Mouse (Mus musculus) stomach, postnatal 0 days (tissue): ENCODE results near the gene Sart3. TPM values are rescaled to one million over a fixed set of nuclear protein-coding genes. Genes with fewer than 3 reads are reported as not detected.

Experiments used
- ATAC-seq: fragments of 200-750 bp; cut with Nextera tagmentation; 2 replicates; pipeline ENCODE4 v1.8.0; 2017; ENCODE audit not compliant: low FRiP score, low TSS enrichment
- DNase-seq: peaks from one replicate; pipeline ENCODE4 v3.0.0-alpha.2; 2016; ENCODE audit warnings: low spot score
- H3K27ac ChIP-seq: fragments of 300-500 bp; sonication (generic); replicated peaks from 2 replicates; pipeline ENCODE4 v1.5.1; 2014; ENCODE audit warnings: mild to moderate bottlenecking, control low read depth
- H3K27me3 ChIP-seq: fragments of 300-500 bp; sonication (generic); 2 replicates; pipeline ENCODE4 v1.6.1; 2014; ENCODE audit warnings: low read length; ENCODE audit not compliant: control insufficient read depth, insufficient read depth
- H3K36me3 ChIP-seq: fragments of 300-500 bp; sonication (generic); 2 replicates; pipeline ENCODE4 v1.6.1; 2014; ENCODE audit warnings: low read length, mixed read lengths; ENCODE audit not compliant: control insufficient read depth, insufficient read depth
- H3K4me1 ChIP-seq: fragments of 300-500 bp; sonication (generic); replicated peaks from 2 replicates; pipeline ENCODE4 v1.6.1; 2014; ENCODE audit warnings: antibody characterized with exemption; ENCODE audit not compliant: control insufficient read depth, insufficient read depth
- H3K4me2 ChIP-seq: fragments of 300-500 bp; sonication (generic); replicated peaks from 2 replicates; pipeline ENCODE4 v1.6.1; 2014; ENCODE audit warnings: low read depth, mild to moderate bottlenecking, control low read depth, moderate library complexity
- H3K4me3 ChIP-seq: fragments of 300-500 bp; sonication (generic); 2 replicates; pipeline ENCODE4 v1.5.1; 2014; ENCODE audit warnings: low read depth, low read length, control low read depth
- H3K9ac ChIP-seq: fragments of 300-500 bp; sonication (generic); 2 replicates; pipeline ENCODE4 v1.6.1; 2014; ENCODE audit warnings: mild to moderate bottlenecking, low read length, control low read depth, mixed read lengths
- H3K9me3 ChIP-seq: fragments of 300-500 bp; sonication (generic); 2 replicates; pipeline ENCODE4 v1.6.1; 2016; ENCODE audit warnings: low read length; ENCODE audit not compliant: control insufficient read depth
- CTCF ChIP-seq: IDR thresholded peaks from 2 replicates; pipeline ENCODE4 v1.5.1; 2016; ENCODE audit warnings: antibody characterized with exemption, low read depth, mild to moderate bottlenecking, moderate library complexity
- EP300 ChIP-seq: optimal IDR thresholded peaks from 2 replicates; pipeline ENCODE3; 2016; ENCODE audit warnings: antibody characterized with exemption
- WGBS: fragments of 180-500 bp; shearing (Covaris S2); extraction: QIAGEN DNeasy Blood & Tissue Kit; methylation state at CpG from one replicate; pipeline ENCODE4 v1.1.7; 2014; 5-methylcytosine and 5-hydroxymethylcytosine counted together
- polyA plus RNA-seq: library from polyadenylated mRNA; unstranded; fragments of >200 nt; fragmentation: Nextera tagmentation; extraction: Ambion mirVana; gene quantifications from 2 replicates; pipeline ENCODE4 v1.2.1, GENCODE M21; 2015

Gene Sart3
- polyA plus RNA-seq, 1 experiment from 2014 or later, result 11.2 TPM

- 33% methylated on average over 8 of the region's 8 CpGs for WGBS
- ATAC-seq (no peak), DNase-seq (no peak)
- no peaks in the 10 kb centered on the region for H3K9me3 ChIP-seq
- H3K27me3 ChIP-seq, result no peaks in the 10 kb centered on the region
- H3K27ac ChIP-seq, result no peak overlapping the region
- TF ChIP-seq CTCF, result no peak
- no peak for TF ChIP-seq EP300
- H3K4me2 ChIP-seq, result no peak overlapping the region
- no peaks in the 10 kb centered on the region for H3K4me1 ChIP-seq
- H3K36me3 ChIP-seq, result no peaks in the 10 kb centered on the region
- no peak overlapping the region for H3K9ac ChIP-seq
- no peak overlapping the region for H3K4me3 ChIP-seq
Observed at GRCm38 (mm10) chr5:113723567-113724237, 48.6 kb downstream of the Sart3 start.

GRCm38 (mm10) chr5:113722224-113723013 lies 49.9 kb downstream of the Sart3 start:
- TF ChIP-seq CTCF (peak; percentile 43), EP300 (no peak)

GRCm38 (mm10) chr5:113719221-113719661 lies 53.1 kb downstream of the Sart3 start:
- Histone ChIP-seq H3K9me3 (no peaks in the 10 kb centered on the region), H3K4me2 (no peak overlapping the region), H3K27ac (no peak overlapping the region), H3K27me3 (no peaks in the 10 kb centered on the region), H3K4me1 (no peaks in the 10 kb centered on the region), H3K4me3 (no peak overlapping the region), H3K9ac (no peak overlapping the region), H3K36me3 (no peaks in the 10 kb centered on the region)
- ATAC-seq (no peak), DNase-seq (no peak)
- TF ChIP-seq CTCF (no peak), EP300 (no peak)
- 86% methylated on average over 8 of the region's 8 CpGs for WGBS

More at GRCm38 (mm10) chr5:113722224-113723013, 49.9 kb downstream of the Sart3 start:
- no peak for ATAC-seq
- WGBS, result 77% methylated on average over 10 of the region's 10 CpGs
- H3K36me3 ChIP-seq, result no peaks in the 10 kb centered on the region
- H3K9me3 ChIP-seq, result no peaks in the 10 kb centered on the region
- H3K27ac ChIP-seq, result no peak overlapping the region
- no peaks in the 10 kb centered on the region for H3K27me3 ChIP-seq
- no peak overlapping the region for H3K4me3 ChIP-seq
- no peak for DNase-seq
- H3K9ac ChIP-seq, result no peak overlapping the region
- H3K4me1 ChIP-seq, result no peaks in the 10 kb centered on the region
- no peak overlapping the region for H3K4me2 ChIP-seq

DNA sequence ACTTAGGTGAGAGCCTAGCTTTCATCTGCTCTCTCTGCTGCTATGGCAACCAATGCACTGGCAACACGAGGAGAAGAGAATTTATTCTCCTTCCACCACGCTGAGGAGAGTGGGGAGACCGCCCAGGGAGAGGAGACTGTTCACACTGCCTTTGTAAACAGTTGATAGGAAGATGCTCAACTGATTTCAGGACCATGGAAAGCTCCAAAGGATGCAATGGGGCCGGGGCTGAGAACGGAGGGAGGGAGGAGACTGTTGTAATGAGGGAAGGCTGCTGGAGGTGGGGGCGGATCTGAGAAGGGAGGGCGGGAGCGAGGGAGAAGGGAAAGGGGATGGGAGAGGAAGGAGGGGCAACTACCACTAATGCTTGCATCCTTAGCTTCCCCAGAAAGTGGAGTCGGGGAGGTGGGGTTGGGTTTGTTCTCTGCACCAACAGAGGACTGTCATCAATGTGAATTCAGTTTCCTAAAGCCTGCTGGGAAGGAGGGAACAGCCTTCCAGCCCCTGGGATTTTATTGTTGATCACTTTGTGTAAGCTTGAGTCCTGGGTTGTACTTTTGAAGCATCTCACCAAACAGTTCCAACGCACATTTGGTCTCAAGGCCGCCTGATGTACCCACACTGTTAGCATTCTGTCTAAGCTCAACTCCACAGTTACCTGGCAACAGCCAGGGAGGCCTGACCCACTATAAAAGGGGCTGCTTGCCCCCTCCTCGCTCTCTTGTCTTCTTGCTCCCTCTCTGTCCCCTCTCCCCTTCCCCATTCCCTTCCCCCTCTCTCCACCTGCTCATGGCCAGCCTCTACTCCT lies 55.5 kb downstream of the Sart3 start:
- Histone ChIP-seq H3K36me3 (no peaks in the 10 kb centered on the region), H3K4me3 (no peak overlapping the region), H3K27me3 (no peaks in the 10 kb centered on the region), H3K27ac (no peak overlapping the region), H3K9me3 (no peaks in the 10 kb centered on the region), H3K9ac (no peak overlapping the region), H3K4me1 (no peaks in the 10 kb centered on the region), H3K4me2 (no peak overlapping the region)
- DNase-seq (peak; percentile 31), ATAC-seq (no peak)
- WGBS, result 8% methylated on average over 12 of the region's 12 CpGs
- TF ChIP-seq EP300 (no peak), CTCF (no peak)

GRCm38 (mm10) chr5:113712861-113713260 lies 59.4 kb downstream of the Sart3 start:
- no peaks in the 10 kb centered on the region for H3K4me1 ChIP-seq
- H3K27ac ChIP-seq, result no peak overlapping the region
- WGBS, result 74% methylated on average over 2 of the region's 2 CpGs
- TF ChIP-seq EP300 (no peak), CTCF (no peak)
- no peak overlapping the region for H3K4me2 ChIP-seq
- no peaks in the 10 kb centered on the region for H3K36me3 ChIP-seq
- no peak overlapping the region for H3K4me3 ChIP-seq
- no peaks in the 10 kb centered on the region for H3K27me3 ChIP-seq
- no peaks in the 10 kb centered on the region for H3K9me3 ChIP-seq
- no peak for ATAC-seq
- no peak overlapping the region for H3K9ac ChIP-seq
- no peak for DNase-seq
